Mouse (Mus musculus) heart, postnatal 14 days (tissue): ENCODE measurements around the gene Wdr46. TPM values are rescaled to one million over a fixed set of nuclear protein-coding genes. Genes with fewer than 3 reads are reported as not detected.
"Not testable (repeated sequence)": the region's sequence is repeated elsewhere in the genome, so short reads cannot be mapped to it uniquely, and the experiment has no call there.

ENCODE experiments used
- DNase-seq, 2 experiments: peaks; one replicate each; pipeline ENCODE4 v3.0.0; 2021 to 2022
- intact Hi-C: fragments of 180-260 bp; cut with DNase I; formaldehyde crosslinking; loops from one replicate; pipeline ENCODE4 v1.15.1; 2025
- long read RNA-seq, 2 experiments: library from polyadenylated mRNA; stranded (forward); transcript quantifications; one replicate each; pipeline ENCODE4 v2.0.0; 2021
- total RNA-seq, 2 experiments: library from RNA; stranded (reverse); gene quantifications; 2 replicates each; pipeline ENCODE4 v1.2.3; 2021

The Wdr46 gene
- total RNA-seq = 10 to 100 TPM; 10.4 to 11.5 TPM
- long read RNA-seq, experiment 1, transcript Wdr46-201 (15 exons, 2,229 nt) = major isoform, 16 of 18 reads
- long read RNA-seq, experiment 1, partial matches to known transcripts = 1 of 18 reads
- long read RNA-seq, experiment 1, other reads (novel, unspliced or antisense) = 1 of 18 reads
- long read RNA-seq, experiment 2, transcript Wdr46-201 (15 exons, 2,229 nt) = major isoform, 12 of 13 reads
- long read RNA-seq, experiment 2, partial matches to known transcripts = 0 of 13 reads
- long read RNA-seq, experiment 2, other reads (novel, unspliced or antisense) = 1 of 13 reads

DNA sequence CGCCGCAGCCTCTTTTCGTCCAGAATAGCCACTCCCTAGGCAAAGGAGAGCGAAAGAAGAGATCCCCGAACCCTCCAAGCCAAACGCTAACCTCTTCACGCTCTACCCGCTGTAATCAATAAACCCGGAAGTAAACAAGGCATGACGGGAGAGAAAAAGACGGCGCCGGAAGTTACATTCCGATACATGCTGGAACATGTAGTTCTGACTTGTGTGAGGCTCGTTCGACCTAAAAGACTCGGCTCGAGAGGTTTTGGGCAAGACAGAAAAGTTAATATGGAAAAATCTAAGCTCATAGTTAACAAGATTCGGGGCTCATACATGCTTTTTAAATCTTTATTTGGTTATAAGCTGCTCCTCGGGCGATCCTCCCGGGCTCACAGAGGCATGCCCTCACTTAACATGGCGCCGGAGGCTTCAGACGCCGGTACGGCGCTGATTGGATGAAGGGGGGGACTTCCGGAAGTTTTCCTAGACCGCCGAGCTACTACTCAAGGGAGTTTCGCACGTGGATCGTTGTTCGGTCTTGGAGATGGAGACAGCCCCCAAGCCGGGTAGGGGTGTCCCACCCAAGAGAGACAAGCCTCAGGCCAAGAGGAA is at the start of gene Wdr46, which contains the start of gene Pfdn6:
Gene Wdr46 (plus strand): TSS at position 455 of the 600 bp plus-strand sequence.
Gene Pfdn6 (minus strand): TSS at position 138 of the 600 bp plus-strand sequence.
- intact Hi-C loops = no loop called here

DNA sequence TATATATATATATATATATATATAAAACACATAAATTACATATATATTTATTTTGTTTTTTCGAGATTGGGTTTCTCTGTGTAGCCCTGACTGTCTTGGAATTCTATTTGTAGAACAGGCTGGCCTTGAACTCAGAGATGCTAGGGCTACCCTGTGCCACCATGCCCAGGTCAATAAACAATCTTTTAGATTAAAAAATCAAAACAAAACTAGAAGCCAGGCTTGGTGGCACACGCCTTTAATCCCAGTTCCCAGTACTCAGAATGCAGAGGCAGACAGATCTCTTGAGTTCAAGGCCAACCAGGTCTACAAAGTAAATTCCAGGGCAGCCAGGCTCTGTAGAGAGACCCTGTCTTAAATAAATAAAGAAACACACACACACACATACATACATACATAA is 49.1 kb upstream of the Wdr46 start:
- intact Hi-C loops = no loop called here
- no peak for DNase-seq

More for the DNA sequence above, at the start of gene Wdr46, which contains the start of gene Pfdn6:
- peak; percentile 86 to 92 for DNase-seq

DNA sequence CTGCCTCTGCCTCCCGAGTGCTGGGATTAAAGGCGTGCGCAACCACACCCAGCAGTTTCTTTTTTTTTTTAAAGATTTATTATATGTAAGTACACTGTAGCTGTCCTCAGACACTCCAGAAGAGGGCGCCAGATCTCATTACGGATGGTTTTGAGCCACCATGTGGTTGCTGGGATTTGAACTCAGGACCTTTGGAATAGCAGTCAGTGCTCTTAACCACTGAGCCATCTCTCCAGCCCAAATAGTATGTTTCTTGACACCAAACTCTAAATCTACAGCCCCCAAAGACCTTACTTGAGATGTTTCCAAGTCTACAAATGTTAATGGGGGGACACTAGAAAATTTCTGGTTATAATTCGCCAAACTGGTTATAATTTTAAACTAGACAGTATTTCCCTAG is 48.6 kb upstream of the Wdr46 start:
- intact Hi-C loops = not testable (repeated sequence)

DNA sequence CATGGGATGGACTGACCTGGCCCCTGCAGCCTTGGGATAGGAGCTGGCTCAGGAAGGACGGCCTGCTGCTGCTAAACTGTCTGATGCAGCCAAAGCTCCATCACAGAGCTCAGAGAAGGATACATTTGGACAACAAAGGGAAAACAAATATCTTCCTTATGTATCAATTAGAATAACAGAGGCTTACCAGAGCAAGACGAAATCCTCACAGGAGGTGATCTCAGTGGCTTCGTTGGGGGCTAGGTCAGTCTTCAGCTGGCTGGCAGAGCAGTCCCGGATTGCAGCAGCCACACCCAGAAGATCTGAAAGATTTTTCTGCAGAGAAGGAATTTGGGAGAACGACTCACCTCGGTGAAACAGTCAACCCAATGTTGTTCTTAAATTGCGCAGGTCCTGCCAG is 48.0 kb upstream of the Wdr46 start:
- intact Hi-C loops = no loop called here
- DNase-seq = no peak

More for the DNA sequence above, 48.6 kb upstream of the Wdr46 start:
- not testable (repeated sequence) for DNase-seq

DNA sequence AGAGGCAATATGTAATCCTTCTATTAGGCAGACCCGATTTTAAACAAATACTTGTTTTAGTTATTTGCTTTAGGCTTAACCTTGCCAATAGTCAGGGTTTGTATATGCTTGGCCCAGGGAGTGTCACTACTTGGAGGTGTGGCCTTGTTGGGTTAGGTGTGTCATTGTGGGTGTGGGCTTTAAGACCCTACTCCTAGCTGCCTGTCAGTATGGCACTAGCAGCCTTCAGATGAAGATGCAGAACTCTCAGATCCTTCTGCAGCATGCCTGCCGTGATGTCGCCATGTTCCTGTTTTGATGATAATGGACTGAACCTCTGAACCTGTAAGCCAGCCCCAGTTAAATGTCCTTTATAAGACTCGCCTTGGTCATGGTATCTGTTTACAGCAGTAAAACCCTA is 47.4 kb upstream of the Wdr46 start:
- intact Hi-C loops, DNase-seq: not testable (repeated sequence)

DNA sequence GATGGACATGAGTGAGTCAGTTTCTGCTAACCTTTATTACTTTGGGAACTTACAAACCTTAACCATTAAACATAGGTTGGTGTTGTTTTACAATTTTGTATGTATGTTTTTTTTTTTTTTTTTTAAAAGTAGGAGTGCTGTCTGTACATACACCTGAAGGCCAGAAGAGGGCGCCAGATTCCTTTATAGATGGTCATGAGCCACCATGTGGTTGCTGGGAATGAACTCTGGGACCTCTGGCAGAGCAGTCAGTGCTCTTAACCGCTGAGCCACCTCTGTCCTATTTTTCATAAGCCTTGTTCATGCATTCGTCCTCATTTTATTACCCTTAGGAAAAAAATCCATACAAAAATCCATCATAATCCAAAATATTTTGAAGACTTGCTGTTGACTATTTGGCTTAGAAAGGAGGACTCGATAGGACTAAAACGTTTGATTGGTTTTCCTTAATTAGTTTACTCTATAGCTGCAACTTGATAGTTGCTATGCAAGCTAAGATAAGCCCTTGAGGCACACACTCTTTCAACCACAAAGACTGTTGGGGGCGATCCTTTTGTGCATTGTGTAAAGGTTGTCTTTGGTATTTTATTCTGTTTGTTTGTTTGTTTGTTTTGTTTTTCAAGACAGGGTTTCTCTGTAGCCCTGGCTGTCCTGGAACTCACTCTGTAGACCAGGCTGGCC is 43.2 kb upstream of the Wdr46 start:
- DNase-seq = peak in 1 of 2 experiments; percentile 55
- intact Hi-C loops = no loop called here

DNA sequence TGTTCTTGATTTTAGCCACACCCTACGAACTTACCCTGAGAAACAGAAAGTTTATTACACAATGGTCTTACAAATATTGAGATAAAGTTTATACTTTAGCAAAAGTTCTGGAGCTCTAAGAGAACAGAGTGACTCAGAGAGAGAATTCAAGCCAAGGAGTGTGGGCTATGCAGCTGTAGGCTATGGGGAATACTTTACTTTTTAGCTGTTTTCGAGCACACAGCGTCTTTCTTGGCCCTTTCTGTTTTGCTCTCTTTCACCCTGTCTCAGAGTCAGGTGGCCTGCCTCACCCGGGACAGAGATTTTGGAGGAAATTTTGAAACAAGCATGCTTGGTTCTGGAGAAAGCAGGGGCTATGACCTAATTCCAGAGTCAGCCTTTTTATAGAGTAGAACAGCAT is 42.3 kb upstream of the Wdr46 start:
- not testable (repeated sequence) for DNase-seq
- intact Hi-C loops = loop anchor here (1.0 kb wide), 1 partner anchor 23 kb away; no protein-coding TSS in a partner anchor

DNA sequence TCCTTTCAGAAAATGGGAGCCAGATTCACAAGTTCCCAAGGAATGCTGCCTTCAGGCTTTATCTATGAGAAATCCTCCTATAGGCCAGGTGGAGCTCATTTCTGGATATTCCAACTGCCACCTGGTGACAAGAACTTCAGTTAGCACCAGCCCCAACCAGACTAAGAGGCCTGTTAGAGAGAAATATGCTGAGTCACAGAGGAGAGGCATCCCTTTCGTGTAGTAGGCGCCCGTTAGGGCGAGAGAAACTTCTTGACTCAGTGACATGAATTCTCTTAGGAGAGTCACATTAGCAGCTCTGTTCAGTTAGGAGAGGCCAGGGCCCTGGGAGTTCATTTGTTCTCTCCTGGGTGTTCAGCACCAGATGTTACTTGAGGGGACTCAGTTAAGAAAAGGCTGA is 40.8 kb upstream of the Wdr46 start:
- intact Hi-C loops = no loop called here
- DNase-seq = no peak

DNA sequence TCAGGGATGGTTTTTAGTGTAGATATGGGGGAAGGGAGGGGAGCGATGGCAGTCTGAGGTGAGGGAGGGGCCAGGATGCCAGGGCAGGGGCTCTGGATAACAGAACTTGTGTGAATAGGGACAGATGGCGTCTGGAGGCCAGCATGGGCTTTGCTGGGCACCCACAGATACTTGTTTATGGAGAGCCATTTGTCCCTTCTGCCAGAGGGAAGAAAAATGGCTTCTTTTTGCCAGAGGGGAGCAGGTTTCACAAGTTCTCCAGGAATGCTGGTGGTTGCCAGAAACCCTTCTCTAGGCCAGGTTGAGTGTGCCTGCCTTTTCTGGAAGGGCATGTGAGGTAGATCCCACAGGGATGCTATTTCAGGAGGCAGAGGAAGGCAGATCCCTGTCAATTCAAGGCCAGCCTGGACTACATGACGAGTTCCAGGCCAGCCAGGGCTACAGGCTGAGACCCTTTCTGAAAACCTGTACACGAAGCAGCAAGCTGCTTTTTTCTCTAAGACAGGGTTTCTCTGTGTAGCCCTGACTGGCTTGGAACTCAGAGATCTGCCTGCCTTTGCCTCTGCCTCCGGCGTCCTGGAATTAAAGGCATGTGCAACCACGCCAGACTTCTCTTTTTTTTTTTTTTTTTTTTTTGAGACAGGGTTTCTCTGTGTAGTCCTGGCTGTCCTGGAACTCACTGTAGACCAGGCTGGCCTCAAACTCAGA is 40.0 kb upstream of the Wdr46 start:
- DNase-seq = no peak
- intact Hi-C loops = no loop called here

DNA sequence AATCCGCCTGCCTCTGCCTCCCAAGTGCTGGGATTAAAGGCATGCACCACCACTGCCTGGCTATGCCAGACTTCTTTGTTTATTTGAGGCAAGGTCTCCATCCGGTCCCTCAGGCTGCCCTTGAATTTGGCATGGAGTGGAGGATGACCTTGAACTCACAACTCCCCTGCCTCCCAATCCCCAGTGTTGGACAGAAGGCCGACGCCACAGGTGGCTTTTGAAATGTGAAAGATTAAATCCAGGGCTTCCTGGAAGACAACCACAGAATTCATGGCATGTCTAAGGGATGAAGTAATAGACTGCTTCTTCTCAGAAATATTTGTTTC is 39.5 kb upstream of the Wdr46 start:
- intact Hi-C loops = no loop called here
- DNase-seq = no peak

DNA sequence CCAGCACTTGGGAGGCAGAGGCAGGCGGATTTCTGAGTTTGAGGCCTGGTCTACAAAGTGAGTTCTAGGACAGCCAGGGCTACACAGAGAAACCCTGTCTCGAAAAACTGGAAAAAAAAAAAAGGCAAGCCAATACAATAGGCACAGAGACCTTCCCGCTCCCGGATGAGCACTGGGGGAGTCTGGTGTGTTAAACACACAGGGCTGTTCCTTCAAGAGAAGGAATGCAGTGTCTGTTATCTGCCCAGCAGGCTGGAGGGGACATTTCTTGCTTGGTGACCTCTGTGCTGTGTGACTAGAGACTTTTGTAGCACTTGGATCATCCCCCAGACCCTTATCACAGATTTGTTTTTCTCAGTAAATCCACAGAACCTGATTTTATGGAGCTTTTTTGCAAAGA is 38.8 kb upstream of the Wdr46 start:
- intact Hi-C loops = no loop called here
- no peak for DNase-seq

DNA sequence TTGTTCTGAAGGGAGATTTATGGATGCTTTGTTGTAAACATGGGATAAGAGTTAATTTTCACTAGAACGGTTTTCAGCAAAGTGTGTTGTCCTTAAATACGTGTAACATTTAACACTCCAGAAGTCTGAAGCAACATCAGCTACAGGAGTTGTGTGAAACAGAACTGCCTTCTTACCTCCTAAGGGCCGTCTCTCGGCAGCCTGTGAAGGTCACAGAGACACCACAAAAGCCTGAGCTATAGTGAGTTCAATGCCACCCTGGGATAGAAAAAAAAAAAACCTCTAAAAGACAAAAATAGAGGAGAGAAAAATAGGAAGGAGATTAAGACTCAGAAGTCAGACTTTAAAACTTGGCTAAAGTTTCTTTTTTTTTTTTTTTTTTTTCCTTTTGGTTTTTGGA is 38.4 kb upstream of the Wdr46 start:
- intact Hi-C loops = no loop called here
- DNase-seq = no peak

DNA sequence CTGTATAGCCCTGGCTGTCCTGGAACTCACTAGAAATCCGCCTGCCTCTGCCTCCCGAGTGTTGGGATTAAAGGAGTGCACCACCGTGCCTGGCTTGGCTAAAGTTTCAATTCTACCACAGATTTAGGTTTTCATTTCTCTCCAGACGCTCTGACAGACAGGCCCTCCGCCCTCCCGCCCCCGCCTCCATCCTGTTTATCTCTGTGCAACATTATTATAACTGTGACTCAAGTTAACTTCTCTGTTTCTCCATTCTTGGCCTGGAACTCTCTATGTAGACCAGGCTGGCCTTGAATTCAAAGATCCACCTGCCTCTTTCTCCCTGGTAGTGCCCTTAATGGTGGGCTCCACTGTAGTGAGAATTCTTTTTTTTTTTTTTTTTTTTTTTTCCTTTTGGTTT is 38.0 kb upstream of the Wdr46 start:
- DNase-seq = no peak
- intact Hi-C loops = no loop called here

DNA sequence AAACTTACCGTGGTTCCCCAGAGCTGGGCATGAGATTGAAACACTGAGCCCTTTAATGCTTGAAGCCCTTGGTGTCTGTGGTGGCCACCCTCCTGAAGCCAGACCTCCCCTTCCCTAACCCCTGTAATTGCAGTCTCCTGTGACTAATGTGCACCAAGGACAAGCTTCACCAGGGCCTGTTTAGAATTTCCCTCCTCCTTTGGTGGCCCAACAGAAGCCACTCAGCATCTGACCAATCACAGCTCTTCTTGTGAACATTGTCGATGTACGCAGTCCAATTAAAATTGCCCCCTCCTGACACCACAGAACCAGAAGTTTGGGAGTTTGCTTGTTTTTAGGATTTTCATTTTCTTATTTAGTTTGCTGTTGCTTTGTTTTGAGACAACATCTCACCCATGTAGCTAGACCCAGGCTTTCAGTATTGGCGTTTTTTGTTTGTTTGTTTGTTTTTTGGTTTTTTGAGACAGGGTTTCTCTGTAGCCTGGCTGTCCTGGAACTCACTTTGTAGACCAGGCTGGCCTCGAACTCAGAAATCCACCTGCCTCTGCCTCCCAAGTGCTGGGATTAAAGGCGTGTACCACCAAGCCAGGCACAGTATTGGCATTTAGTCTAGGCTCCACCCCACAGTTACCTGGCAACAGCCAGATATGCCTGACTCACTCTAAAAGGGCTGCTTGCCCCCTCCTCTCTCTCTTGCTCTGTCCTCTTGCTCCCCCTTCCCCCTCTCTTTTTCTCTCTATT is 36.4 kb upstream of the Wdr46 start:
- intact Hi-C loops, DNase-seq: not testable (repeated sequence)

DNA sequence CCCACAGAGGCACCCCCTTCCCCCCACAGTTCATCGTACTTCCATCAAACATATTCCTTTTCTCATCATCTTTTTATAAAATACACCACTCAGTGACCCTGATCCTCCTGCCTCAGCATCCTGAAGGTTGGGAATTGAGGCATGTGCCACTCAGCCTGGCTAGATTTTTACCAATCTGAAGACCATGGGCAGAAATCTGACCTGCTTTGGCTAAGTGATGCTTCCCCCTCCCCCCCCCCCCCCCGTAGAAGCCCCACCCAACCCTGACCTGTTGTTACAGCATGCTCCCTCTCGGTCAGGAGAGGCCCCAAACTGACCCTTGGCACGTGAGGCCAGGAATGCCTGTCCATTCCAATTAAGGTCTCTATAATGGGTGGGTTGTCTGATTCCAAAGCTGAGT is 35.6 kb upstream of the Wdr46 start, which contains the start of gene Platr17:
Gene Platr17 (plus strand): TSS at position 301 of the 400 bp plus-strand sequence.
- DNase-seq, intact Hi-C loops: not testable (repeated sequence)

DNA sequence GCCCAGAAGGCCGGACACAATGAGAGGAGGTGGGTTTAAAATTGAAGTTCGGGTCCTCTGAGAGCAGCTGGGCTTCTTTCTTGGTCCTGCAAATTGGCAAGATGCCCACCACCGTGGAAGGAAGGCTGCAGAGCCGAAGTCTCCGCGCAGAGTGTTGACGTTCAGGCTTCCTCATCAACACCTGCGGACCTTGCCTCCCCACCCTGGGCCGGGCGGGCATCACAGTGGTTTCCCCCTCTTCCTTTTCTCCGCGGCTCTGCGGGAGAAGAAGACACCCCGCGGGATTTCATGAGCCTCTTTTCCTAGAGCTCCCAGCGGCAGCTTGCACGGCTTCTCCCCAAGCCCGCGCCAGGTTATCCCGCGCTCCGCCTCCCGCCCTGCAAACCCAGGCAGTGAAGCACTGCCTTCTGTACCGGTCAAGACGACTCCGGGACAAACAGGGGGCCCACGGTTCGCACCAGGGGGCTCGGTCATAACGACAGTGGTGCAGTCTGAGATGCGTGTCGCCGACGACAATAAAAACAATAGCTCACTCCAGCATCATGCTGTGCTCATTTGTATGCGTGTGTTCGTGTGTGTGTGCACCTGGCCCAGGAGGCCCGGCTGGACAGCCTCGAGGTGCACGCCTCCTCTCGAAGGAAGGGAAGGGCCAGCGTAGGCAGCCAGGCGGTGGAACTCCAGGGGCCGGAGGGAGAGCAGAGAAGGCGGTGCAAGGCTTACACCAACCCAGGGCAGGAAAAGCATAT is 32.0 kb upstream of the Wdr46 start:
- DNase-seq = peak; percentile 36 to 51
- intact Hi-C loops = no loop called here

DNA sequence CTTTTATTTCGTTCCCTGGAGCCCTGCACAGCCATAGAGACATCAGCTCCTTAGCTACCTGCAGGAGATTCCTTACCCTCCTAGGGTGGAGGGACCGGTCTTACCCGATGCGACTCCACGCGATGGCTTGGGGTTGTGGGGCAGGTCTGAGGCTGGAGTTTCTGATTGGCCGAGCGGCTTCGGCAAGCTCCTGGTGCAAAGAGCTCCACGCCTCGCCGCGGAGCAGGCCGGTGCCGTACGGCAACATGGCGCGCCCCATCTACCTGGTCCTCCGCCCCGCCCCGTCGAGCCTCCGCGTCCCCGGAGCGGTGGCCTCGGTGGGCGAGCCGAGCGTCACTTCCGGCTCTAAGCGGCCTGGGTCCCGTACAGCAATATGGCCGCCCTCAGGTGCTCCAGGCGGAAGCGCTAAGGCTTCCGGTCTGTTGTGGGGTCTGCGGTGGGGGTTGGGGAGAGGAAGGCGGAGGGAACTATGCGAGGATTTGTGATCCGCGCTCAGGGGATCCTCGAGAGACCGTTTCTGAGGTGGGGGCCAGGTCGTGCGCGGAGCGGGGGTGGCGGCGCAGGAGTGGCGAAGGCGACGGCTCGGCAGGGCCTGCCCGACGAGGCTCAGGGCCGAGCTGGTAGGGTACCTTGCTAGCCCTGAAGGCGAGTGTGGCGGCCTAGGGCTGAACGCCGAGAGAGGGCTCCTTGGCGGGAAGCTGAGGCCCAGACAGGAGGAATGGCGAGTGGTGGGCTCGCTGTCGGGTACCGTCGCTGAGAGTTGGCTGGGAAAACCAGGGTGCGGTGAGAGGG is 31.2 kb upstream of the Wdr46 start, which contains the start of gene Daxx:
Gene Daxx (plus strand): TSS at position 338 of the 792 bp plus-strand sequence.
- DNase-seq = peak; percentile 100
- intact Hi-C loops = no loop called here

DNA sequence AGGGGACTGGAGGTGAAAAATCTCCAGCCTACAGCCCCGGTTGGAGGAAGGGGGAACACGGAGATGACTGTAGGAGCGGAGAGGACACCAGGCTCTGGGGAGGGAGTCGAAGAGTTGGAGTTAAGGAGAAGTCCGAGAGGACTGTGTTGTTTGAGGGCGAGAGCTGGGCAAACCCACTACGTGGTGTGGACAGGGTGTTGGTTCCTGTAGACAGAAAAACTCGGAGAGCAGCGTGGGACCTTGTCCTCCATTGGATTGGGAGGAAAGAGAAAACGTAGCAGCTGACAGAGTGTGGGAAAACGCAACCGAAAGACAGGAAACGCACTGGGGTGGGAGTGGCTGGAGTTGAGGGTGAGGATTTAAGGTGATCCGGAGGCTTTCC is 30.6 kb upstream of the Wdr46 start:
- DNase-seq = peak; percentile 35 to 52
- intact Hi-C loops = no loop called here
